In the genomic region with DNA sequence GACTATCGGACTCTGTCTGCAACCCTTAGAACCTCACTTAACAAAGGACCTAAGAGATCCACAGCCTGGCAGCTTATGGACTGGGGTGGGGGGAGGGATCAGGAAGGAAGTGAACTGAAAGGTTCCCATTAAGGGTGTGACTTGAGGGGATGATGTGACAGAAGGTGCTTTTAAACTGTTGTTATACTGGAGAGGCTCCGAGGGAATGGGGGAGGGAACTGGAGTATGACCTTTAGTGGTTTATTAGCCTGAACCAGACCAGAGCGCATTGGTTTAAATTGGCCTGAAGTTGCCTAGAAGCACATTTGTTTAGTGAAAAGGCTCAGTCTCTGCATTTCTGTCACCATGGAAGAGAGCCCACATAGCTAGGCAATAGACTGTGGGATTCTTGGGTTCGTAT, we compare ENCODE assay signal across 17 mouse cellular contexts. TPM values are rescaled to one million over a fixed set of nuclear protein-coding genes. Genes with fewer than 3 reads are reported as not detected.
DNase-seq lines count a peak whose midpoint lies in the region; ATAC-seq lines count a peak whose summit lies in the region.
"Had no signal": no experiment of that assay in that cellular context is flagged by ENCODE, and none has a peak within 500 bp of the region (broad histone marks: within the 10 kb centered on the region; RNA-seq: fewer than 3 reads in every experiment).

No protein-coding gene starts in this region.

- no peaks in the 10 kb centered on the region for H3K27me3 ChIP-seq in intestine, embryonic 16.5 days (replicated peaks; ENCODE audit: control insufficient read depth, insufficient read depth, low read length)
- H3K27me3 ChIP-seq in limb, embryonic 12.5 days = no peaks in the 10 kb centered on the region
- H3K27me3 ChIP-seq in midbrain, embryonic 13.5 days = no peaks in the 10 kb centered on the region

- H3K27ac ChIP-seq in intestine, embryonic 16.5 days (ENCODE audit: low read length) = 0 out of 2 replicates have a peak overlapping the region, but pooled peaks have one; percentile 15
- H3K27ac ChIP-seq in limb, embryonic 12.5 days = 0 out of 2 replicates have a peak overlapping the region, but pooled peaks have one; percentile 35
- H3K27ac ChIP-seq in midbrain, embryonic 13.5 days = no peak overlapping the region

- ATAC-seq in intestine, embryonic 16.5 days = peak; percentile 52
- ATAC-seq in limb, embryonic 12.5 days (ENCODE audit: insufficient number of reproducible peaks, insufficient read depth, low FRiP score, low TSS enrichment, low read depth) = peak; percentile 15; the same call in 1 of the 2 replicates
- no peak for ATAC-seq in midbrain, embryonic 13.5 days
- no peak for ATAC-seq in erythroid progenitor cell, adult 5-6 weeks (replicated peaks; ENCODE audit: low FRiP score, poor library complexity, severe bottlenecking)
- ATAC-seq: liver, postnatal 0 days had no signal

- H3K4me3 ChIP-seq in intestine, embryonic 16.5 days (ENCODE audit: low read length) = no peak overlapping the region
- H3K4me3 ChIP-seq in limb, embryonic 12.5 days (replicated peaks) = no peak overlapping the region
- no peak overlapping the region for H3K4me3 ChIP-seq in midbrain, embryonic 13.5 days (replicated peaks)

- WGBS in intestine, embryonic 16.5 days = 55% methylated on average over 4 of the region's 4 CpGs
- WGBS in limb, embryonic 12.5 days = 35% methylated on average over 4 of the region's 4 CpGs
- WGBS in midbrain, embryonic 13.5 days = 87% methylated on average over 4 of the region's 4 CpGs

- DNase-seq in kidney, adult 11 months = peak; percentile 9
- no peak for DNase-seq in kidney, adult 18-20 months
- peak; percentile 62 for DNase-seq in ZHBTc4 (ENCODE audit: low read depth, low spot score)
- no peak for DNase-seq in layer of hippocampus, adult 9-10 months (ENCODE audit: low spot score)
- DNase-seq: cerebellum, postnatal 36 days; layer of hippocampus, adult 9-11 months; liver, postnatal 0 days had no signal

- H3K36me3 ChIP-seq in intestine, embryonic 16.5 days (ENCODE audit: control insufficient read depth, insufficient read depth, low read length) = no peaks in the 10 kb centered on the region
- H3K36me3 ChIP-seq in limb, embryonic 12.5 days = no peaks in the 10 kb centered on the region
- H3K36me3 ChIP-seq in midbrain, embryonic 13.5 days = 0 out of 2 replicates have a peak, but pooled peaks cover 4% of the 10 kb centered on the region

- H3K9me3 ChIP-seq in intestine, embryonic 16.5 days (ENCODE audit: control insufficient read depth, low read length) = no peaks in the 10 kb centered on the region
- H3K9me3 ChIP-seq in limb, embryonic 12.5 days = no peaks in the 10 kb centered on the region
- H3K9me3 ChIP-seq in midbrain, embryonic 13.5 days = no peaks in the 10 kb centered on the region

- no peak overlapping the region for H3K4me2 ChIP-seq in intestine, embryonic 16.5 days (ENCODE audit: low read depth, low read length)
- no peak overlapping the region for H3K4me2 ChIP-seq in limb, embryonic 12.5 days
- no peak overlapping the region for H3K4me2 ChIP-seq in midbrain, embryonic 13.5 days (replicated peaks)

- H3K9ac ChIP-seq in intestine, embryonic 16.5 days (ENCODE audit: low read depth, low read length) = no peak overlapping the region
- H3K9ac ChIP-seq in limb, embryonic 12.5 days (replicated peaks) = no peak overlapping the region
- no peak overlapping the region for H3K9ac ChIP-seq in midbrain, embryonic 13.5 days (replicated peaks)
- H3K9ac ChIP-seq: liver, postnatal 0 days had no signal

- peaks cover 6% of the 10 kb centered on the region; the same call in 1 of the 2 replicates for H3K4me1 ChIP-seq in intestine, embryonic 16.5 days (ENCODE audit: control insufficient read depth, insufficient read depth, low read length)
- peaks cover 4% of the 10 kb centered on the region; the same call in 1 of the 2 replicates for H3K4me1 ChIP-seq in limb, embryonic 12.5 days (replicated peaks)
- H3K4me1 ChIP-seq in midbrain, embryonic 13.5 days (replicated peaks) = no peaks in the 10 kb centered on the region

RNA-seq across cellular contexts. Expression of gene Ints6l, which starts 13.0 kb away (rescaled TPM):
- polyA plus RNA-seq in intestine, embryonic 16.5 days (2015; fragmentation: Nextera tagmentation; extraction: Ambion mirVana) = 21.0 and 21.4 TPM in 2 replicates
- 27.1 and 30.0 TPM in 2 replicates for polyA plus RNA-seq in limb, embryonic 12.5 days (2016; fragmentation: Nextera tagmentation; extraction: Ambion mirVana)
- 22.7 and 23.0 TPM in 2 replicates for polyA plus RNA-seq in midbrain, embryonic 13.5 days (2015; fragmentation: Nextera tagmentation; extraction: Ambion mirVana)
- 223 and 328 TPM in 2 replicates for total RNA-seq in erythroid progenitor cell, adult 5-6 weeks (2015; ENCODE audit: low replicate concordance)
- 124 and 128 TPM in 2 replicates for total RNA-seq in erythroid progenitor cell, adult 5-6 weeks (2017; ENCODE audit: low replicate concordance)

RNA-seq across cellular contexts. Expression of gene Gm2174, which starts 19.9 kb away (rescaled TPM):
- 2.0 and 2.8 TPM in 2 replicates for polyA plus RNA-seq in intestine, embryonic 16.5 days (2015; fragmentation: Nextera tagmentation; extraction: Ambion mirVana)
- 1.3 and 1.5 TPM in 2 replicates for polyA plus RNA-seq in limb, embryonic 12.5 days (2016; fragmentation: Nextera tagmentation; extraction: Ambion mirVana)
- 1.3 and 2.8 TPM in 2 replicates for polyA plus RNA-seq in midbrain, embryonic 13.5 days (2015; fragmentation: Nextera tagmentation; extraction: Ambion mirVana)
- not detected in 2 replicates for total RNA-seq in erythroid progenitor cell, adult 5-6 weeks (2015; ENCODE audit: low replicate concordance)
- 2.3 and 23.6 TPM in 2 replicates for total RNA-seq in erythroid progenitor cell, adult 5-6 weeks (2017; ENCODE audit: low replicate concordance)
- total RNA-seq: adrenal gland, adult 18-20 months; left cerebral cortex, postnatal 25 days had no signal
- polyA plus RNA-seq: C2C12; small intestine, adult 2 months had no signal

RNA-seq across cellular contexts. Expression of gene Gm10477, which starts 56.9 kb away (rescaled TPM):
- not detected in 2 replicates for polyA plus RNA-seq in intestine, embryonic 16.5 days (2015; fragmentation: Nextera tagmentation; extraction: Ambion mirVana)
- not detected in 2 replicates for polyA plus RNA-seq in limb, embryonic 12.5 days (2016; fragmentation: Nextera tagmentation; extraction: Ambion mirVana)
- not detected in 2 replicates for polyA plus RNA-seq in midbrain, embryonic 13.5 days (2015; fragmentation: Nextera tagmentation; extraction: Ambion mirVana)
- not detected in 2 replicates for total RNA-seq in erythroid progenitor cell, adult 5-6 weeks (2015; ENCODE audit: low replicate concordance)
- not detected in 2 replicates for total RNA-seq in erythroid progenitor cell, adult 5-6 weeks (2017; ENCODE audit: low replicate concordance)
- total RNA-seq: adrenal gland, adult 18-20 months; heart, adult 8-10 months; left cerebral cortex, postnatal 25 days had no signal
- polyA plus RNA-seq: C2C12; hindbrain, embryonic 11.5 days; liver, postnatal 0 days; small intestine, adult 2 months had no signal

Comparison
In these comparisons a context has a peak if more than half of its experiments do, and no peak if none do; other contexts are left out.
1. DNase-seq: peak in kidney, adult 11 months (single experiment) and ZHBTc4 (single experiment); none in kidney, adult 18-20 months (single experiment) and layer of hippocampus, adult 9-10 months (single experiment).
2. ATAC-seq: peak in intestine, embryonic 16.5 days (single experiment) and limb, embryonic 12.5 days (single experiment); none in midbrain, embryonic 13.5 days (single experiment) and erythroid progenitor cell, adult 5-6 weeks (single experiment).